Mouse (Mus musculus) kidney, postnatal 4 days (tissue): ENCODE measurements around the gene Vrk2.

Source experiments
- DNase-seq, 2 experiments: peaks; one replicate each; pipeline ENCODE4 v3.0.0; 2021; ENCODE audit warnings: mixed read lengths in 2 of 2

Gene Vrk2

GRCm38 (mm10) chr11:26537816-26538215 lies 56.0 kb downstream of the Vrk2 start:
- DNase-seq = no peak

GRCm38 (mm10) chr11:26533828-26534119 lies 60.0 kb downstream of the Vrk2 start:
- no peak for DNase-seq

GRCm38 (mm10) chr11:26532994-26533827 lies 60.6 kb downstream of the Vrk2 start:
- no peak for DNase-seq

GRCm38 (mm10) chr11:26526861-26527260 lies 66.9 kb downstream of the Vrk2 start:
- peak in 1 of 2 experiments; percentile 2 for DNase-seq

- no peak for DNase-seq
Measured at GRCm38 (mm10) chr11:26518991-26519390, 74.8 kb downstream of the Vrk2 start.

- DNase-seq = no peak
Measured at GRCm38 (mm10) chr11:26516086-26516485, 77.7 kb downstream of the Vrk2 start.

- DNase-seq = no peak
Measured at GRCm38 (mm10) chr11:26513683-26514082, 80.1 kb downstream of the Vrk2 start.

- no peak for DNase-seq
Measured at GRCm38 (mm10) chr11:26495951-26496350, 97.8 kb downstream of the Vrk2 start.

- peak; percentile 73 to 82 for DNase-seq
Measured at GRCm38 (mm10) chr11:26489761-26490466, 103.9 kb downstream of the Vrk2 start.

- DNase-seq = no peak
Measured at GRCm38 (mm10) chr11:26481691-26482242, 112.0 kb downstream of the Vrk2 start.

- DNase-seq = no peak
Measured at GRCm38 (mm10) chr11:26477037-26477739, 116.6 kb downstream of the Vrk2 start.

- DNase-seq = no peak
Measured at GRCm38 (mm10) chr11:26454081-26454480, 139.7 kb downstream of the Vrk2 start.

GRCm38 (mm10) chr11:26452693-26453092 lies 141.1 kb downstream of the Vrk2 start:
- no peak for DNase-seq

- DNase-seq = no peak
Measured at GRCm38 (mm10) chr11:26451228-26451627, 142.6 kb downstream of the Vrk2 start.

GRCm38 (mm10) chr11:26450636-26451035 lies 143.2 kb downstream of the Vrk2 start:
- DNase-seq = no peak

GRCm38 (mm10) chr11:26449789-26450188 lies 144.0 kb downstream of the Vrk2 start:
- no peak for DNase-seq

GRCm38 (mm10) chr11:26444374-26444773 lies 149.4 kb downstream of the Vrk2 start:
- no peak for DNase-seq

GRCm38 (mm10) chr11:26441121-26441520 lies 152.7 kb downstream of the Vrk2 start:
- DNase-seq = no peak

GRCm38 (mm10) chr11:26437818-26438217 lies 156.0 kb downstream of the Vrk2 start:
- no peak for DNase-seq

- DNase-seq = no peak
Measured at GRCm38 (mm10) chr11:26434229-26434628, 159.6 kb downstream of the Vrk2 start.

GRCm38 (mm10) chr11:26421472-26421871 lies 172.3 kb downstream of the Vrk2 start:
- no peak for DNase-seq
